Mouse (Mus musculus) megakaryocyte-erythroid progenitor cell, adult 5-6 weeks (primary cell): Measurements from ENCODE around the gene Camk1d. TPM values are rescaled to one million over a fixed set of nuclear protein-coding genes. Genes with fewer than 3 reads are reported as not detected.
"Not testable (repeated sequence)": the region's sequence is repeated elsewhere in the genome, so short reads cannot be mapped to it uniquely, and the experiment has no call there.

Experiments used
- ATAC-seq: replicated peaks from 2 replicates; pipeline ENCODE4 v1.8.0; 2016; ENCODE audit warnings: mild to moderate bottlenecking, inconsistent platforms; ENCODE audit not compliant: severe bottlenecking, poor library complexity, low FRiP score, low TSS enrichment
- total RNA-seq, 2 experiments: library from RNA; stranded (forward) in 1 of 2; stranded (reverse) in 1 of 2; fragments of 200-1000, 215-1000 nt in 1 of 2; fragments of >200 nt in 1 of 2; fragmentation: Nextera tagmentation in 1 of 2; gene quantifications; 2 replicates each; pipeline ENCODE4 v1.2.3; 2014 to 2017

The Camk1d gene
- total RNA-seq, 2 experiments from 2014 or later, result 3.7 to 3.9 TPM

- no peak for ATAC-seq
These were observed 121.7 kb downstream of the Camk1d start for GRCm38 (mm10) chr2:5592461-5593136.

GRCm38 (mm10) chr2:5590074-5590473, 124.2 kb downstream of the Camk1d start:
- ATAC-seq, result no peak

GRCm38 (mm10) chr2:5589163-5589562, 125.2 kb downstream of the Camk1d start:
- no peak for ATAC-seq

GRCm38 (mm10) chr2:5588329-5588982, 125.9 kb downstream of the Camk1d start:
- ATAC-seq, result no peak

- ATAC-seq, result no peak
These were observed 129.8 kb downstream of the Camk1d start for GRCm38 (mm10) chr2:5584318-5585027.

GRCm38 (mm10) chr2:5579391-5579790, 134.9 kb downstream of the Camk1d start:
- no peak for ATAC-seq

GRCm38 (mm10) chr2:5577399-5578129, 136.8 kb downstream of the Camk1d start:
- ATAC-seq, result no peak

- no peak for ATAC-seq
These were observed 141.9 kb downstream of the Camk1d start for GRCm38 (mm10) chr2:5572314-5573006.

GRCm38 (mm10) chr2:5566611-5567010, 147.7 kb downstream of the Camk1d start:
- ATAC-seq, result no peak

- ATAC-seq, result no peak
These were observed 150.6 kb downstream of the Camk1d start for GRCm38 (mm10) chr2:5563685-5564084.

GRCm38 (mm10) chr2:5561446-5561845, 152.9 kb downstream of the Camk1d start:
- ATAC-seq, result no peak

- ATAC-seq, result no peak
These were observed 161.1 kb downstream of the Camk1d start for GRCm38 (mm10) chr2:5553264-5553663.

GRCm38 (mm10) chr2:5551758-5552255, 162.5 kb downstream of the Camk1d start:
- ATAC-seq, result no peak

GRCm38 (mm10) chr2:5549334-5549733, 165.0 kb downstream of the Camk1d start:
- no peak for ATAC-seq

GRCm38 (mm10) chr2:5548872-5549271, 165.4 kb downstream of the Camk1d start:
- no peak for ATAC-seq

- ATAC-seq, result no peak
These were observed 173.4 kb downstream of the Camk1d start for GRCm38 (mm10) chr2:5540870-5541269.

GRCm38 (mm10) chr2:5539894-5540293, 174.4 kb downstream of the Camk1d start:
- ATAC-seq, result not testable (repeated sequence)

- no peak for ATAC-seq
These were observed 180.4 kb downstream of the Camk1d start for GRCm38 (mm10) chr2:5533868-5534267.

- ATAC-seq, result no peak
These were observed 184.3 kb downstream of the Camk1d start for GRCm38 (mm10) chr2:5529992-5530391.
